Mouse (Mus musculus) cerebellum, postnatal 25 days (tissue): ENCODE data around the gene Pfkfb3.
A peak's percentile ranks its signal among the peaks of the same experiment; 100 is the strongest.

ENCODE experiments used
- DNase-seq, 2 experiments: peaks; one replicate each; pipeline ENCODE4 v3.0.0; 2021; ENCODE audit warnings: mixed read lengths in 2 of 2

The Pfkfb3 gene

DNA sequence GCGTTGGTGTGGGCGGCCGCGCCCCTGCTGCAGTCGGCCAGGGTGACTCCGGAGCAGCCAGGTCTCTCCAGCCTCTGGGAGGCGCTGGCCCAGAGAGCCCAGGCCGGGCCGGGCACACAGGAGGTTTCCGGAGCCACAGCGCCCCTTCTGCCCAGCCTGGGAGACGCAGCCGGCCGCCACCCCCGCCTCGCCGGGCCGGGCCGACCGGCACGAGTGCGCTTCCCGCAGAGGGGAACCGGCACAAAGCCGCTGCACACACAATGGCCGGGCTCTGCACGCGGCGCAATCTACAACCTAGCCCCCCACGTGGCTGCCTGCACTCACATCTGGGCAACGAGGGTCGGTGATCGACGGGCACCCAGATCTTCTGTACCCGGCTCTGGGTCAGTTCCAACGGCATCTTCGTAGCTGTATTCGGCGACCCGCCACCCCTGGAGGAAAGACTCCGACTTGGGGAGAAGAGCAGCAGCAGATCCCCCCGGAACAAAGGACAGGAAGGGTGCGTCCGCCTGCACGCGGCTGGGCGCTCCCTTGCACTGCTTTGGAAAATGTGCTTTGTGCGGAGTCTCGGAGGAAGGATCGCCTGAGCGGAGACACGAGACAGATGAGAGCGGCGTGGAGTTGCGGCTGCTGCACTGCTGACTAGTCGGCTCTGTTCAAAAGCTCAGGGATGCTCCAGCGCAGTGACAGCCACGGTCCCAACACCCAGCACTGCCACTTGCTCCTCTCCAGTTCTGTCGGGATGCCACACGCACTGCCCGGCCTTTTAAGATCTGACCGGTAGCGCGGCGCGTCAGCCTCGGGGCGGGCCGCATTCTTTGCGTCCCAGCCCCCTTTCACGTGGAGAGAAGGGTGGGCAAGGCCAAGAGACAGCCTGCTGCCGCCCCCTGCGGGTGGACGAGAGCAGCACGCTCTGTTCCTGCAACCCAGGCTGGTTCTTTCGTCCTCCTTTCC, 52.3 kb downstream of the Pfkfb3 start:
- peak; percentile 91 to 95 for DNase-seq

DNA sequence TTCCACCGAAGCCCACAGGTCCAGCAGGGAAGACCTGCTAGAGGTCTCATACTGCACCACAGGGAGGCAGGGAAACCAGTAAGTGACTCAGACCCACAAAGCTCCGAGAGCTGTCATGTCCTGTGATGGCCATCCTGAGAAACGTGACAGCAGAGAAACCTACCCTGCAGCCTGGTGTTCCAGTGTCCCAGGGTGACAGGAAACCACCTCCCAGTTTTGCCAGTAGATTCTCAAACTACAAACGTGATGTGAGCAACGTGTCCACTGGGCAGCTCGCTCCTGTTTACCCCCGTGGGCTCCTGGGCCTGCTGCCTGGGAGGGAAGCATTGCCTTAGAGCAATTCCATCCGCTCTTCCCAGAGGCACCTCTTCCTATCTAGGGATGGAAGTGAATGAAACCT, 53.2 kb downstream of the Pfkfb3 start:
- no peak for DNase-seq

DNA sequence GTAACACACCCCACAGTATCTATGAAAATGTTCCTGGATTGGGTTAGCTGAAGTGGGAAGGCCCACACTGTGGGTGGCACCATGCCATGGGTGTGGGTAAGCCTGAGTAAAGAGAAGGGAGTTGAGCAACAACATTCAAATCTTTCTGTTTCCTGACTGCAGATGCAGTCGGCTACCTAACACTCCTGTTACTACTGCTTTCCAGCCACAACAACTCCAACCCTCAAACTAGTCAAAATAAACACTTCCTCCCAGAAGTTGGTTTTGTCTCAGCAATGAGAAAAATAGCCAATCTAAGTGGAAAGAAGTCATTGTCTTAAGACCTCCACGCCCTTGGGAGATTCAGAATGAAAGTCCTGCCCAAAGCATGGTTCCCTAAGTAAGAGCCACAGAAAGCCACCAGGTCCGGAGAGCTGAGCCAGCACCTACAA, 57.3 kb downstream of the Pfkfb3 start:
- no peak for DNase-seq

DNA sequence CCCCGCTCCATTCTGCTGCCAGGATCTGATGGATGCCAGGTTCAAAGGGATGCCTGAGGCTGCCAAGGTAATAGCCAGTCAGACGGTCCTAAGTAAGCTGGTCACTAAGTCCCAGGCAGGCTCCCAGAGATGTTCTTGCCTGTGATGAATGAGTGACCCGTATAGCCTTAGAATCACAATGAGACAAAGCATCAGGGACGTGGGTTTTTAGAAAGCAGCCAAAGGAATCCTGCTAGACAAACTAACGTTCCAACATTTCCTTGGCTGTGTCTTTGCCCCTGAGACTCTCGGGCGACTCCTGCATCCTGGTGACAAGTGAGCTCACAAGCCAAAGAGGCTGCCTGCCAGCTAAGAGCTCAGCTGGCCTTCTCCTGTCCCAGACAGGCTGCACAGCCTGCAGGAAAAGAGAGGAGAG, 59.0 kb downstream of the Pfkfb3 start:
- DNase-seq, result peak; percentile 52 to 69

DNA sequence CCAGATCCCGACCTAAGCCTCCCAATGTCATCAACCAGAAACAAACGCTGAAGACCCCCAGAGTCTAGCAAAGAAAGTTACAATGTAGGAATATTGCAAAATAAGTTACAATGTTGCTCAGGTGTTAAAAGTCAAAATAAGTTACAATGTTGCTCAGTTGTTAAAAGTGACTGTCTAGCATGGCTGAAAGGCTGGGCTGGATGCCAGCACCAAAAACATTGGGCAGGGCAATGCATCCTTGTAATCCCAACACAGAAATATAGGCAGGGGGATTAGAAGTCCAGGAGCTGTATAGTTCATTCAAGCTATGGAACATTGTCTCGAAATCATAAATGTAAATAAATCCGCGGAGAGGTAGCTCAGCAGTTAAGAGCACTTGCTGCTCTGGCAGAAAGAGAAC, 61.0 kb downstream of the Pfkfb3 start:
- DNase-seq, result no peak

DNA sequence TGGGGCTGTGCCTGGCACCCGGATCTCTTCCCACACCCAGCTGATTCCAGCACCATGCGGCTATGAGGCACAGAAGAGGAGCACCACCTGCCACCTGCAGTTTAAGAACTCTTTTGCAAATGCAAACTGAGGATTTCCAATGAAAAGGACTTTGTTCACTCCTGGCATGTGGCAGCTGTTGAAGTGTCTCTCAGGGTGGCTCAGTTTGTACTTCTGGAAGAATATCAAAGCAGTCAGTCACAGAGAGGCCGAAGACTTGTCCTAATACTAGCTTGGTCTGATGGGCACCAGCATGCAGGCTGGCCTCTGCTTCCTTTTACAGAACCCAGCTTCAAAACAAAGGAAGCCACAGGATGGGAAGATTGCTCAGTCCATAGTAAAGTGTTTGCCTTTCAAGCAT, 62.4 kb downstream of the Pfkfb3 start:
- no peak for DNase-seq

DNA sequence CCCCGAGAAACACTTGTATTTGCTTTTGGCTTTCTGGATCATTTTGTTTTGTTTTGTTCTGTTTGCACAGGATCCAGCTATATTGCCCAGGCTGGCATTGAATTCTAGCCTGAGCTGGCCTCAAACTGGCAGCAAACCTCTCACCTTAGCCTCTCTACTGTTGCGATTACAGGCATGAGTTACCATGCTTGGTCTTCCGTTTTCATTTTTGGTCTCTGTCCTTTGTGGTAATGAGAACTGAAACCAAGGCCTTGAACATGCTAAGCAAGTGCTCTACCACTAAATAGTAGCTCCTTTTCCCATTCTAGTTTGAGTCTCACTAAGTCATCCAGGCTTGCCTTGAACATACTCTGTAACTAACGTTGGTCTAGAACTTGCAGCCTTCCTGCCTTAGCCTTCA, 63.3 kb downstream of the Pfkfb3 start:
- DNase-seq, result no peak

DNA sequence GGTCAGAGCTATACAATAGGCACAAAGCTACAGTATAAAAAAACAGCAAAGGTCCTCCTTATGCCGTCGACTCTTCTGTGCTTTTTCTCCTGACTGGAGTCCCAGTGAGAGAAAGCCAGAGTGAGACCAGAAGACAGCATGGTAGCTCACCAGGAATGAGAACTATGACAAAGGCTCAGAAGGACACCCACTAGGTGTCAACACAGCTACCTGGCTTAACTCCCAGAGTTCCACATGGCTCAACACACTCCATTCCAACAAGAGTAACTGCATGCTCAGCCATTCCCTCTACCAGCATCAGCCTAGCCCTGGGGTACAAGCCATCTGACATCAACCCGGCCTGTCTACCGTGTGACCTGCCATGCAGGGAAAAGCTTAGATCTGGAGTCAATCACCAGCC, 70.7 kb downstream of the Pfkfb3 start:
- DNase-seq, result peak; percentile 60 to 72

DNA sequence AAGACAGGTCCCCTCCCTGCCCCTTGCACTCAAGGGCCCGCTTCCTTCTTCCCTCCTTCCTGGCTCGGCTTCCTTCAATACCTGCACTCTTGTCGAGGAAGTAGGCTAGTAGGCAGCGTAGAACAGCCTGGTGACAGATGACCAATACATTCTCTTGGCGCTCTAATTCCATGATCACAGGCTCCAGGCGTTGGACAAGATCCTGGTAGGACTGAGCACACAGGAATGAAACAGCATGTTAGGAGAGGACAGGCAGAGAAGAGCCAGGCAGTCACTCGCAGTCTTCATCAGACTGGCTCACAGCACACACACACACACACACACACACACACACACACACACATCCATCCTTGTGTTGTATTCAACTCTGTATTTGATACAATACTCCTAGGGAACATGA, 71.5 kb downstream of the Pfkfb3 start:
- peak; percentile 38 to 42 for DNase-seq

DNA sequence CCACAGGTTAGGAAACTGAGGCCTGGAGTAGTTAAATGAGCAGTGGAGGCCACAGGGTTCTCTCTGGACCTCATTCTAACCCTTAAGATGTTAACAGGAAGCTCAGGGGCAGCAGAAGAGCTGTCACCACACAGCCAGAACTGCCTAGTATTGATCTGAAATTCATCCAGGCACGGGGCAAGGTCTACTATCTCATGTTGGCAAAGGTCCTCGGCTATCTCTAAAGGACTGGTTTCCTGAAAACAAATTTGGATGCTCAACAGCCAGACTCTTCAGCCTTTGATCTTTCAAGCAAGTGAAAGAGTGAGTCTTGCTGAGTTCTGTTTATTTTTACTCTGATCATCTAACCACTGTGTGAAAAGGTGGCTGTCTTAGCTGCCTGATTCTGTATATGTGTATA, 74.9 kb downstream of the Pfkfb3 start:
- no peak for DNase-seq

DNA sequence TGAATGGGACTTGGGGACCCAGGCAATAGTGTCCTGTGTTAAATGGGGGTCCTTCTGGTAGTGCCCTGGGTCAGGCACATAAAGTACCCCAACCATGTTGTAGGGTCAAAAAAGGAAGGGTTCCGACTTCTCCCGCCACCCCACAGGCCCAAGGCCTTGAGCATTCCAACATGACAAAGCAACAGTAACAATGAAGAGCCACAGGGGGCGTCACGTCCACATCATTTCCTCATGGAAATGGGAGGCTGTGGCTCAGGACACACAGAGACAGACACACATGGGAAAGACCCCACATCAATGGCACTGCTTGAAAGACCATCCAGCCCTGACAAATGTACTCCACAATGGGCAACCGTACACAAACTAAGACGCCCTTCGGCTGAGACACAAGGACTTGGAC, 78.6 kb downstream of the Pfkfb3 start:
- no peak for DNase-seq

DNA sequence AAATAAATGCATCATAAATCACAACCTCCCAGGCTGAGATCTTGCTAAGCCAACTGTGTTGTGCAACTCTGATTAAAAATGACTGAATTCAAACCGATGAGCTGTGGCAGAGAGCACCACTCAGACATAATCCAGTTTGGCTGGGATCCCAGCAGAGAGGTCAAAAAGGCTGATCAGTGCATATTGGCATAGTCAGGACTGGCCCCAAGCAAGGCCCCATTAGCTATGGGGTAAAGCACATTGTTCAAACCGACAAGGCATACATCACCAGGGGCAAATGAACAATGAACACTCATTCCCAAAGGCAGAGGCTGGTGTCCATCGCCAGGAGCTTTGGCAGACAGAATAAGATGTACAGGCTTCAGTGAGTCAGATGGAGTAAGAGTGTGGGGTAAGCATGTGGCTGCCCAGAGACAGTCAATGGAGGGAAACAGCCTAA, 89.2 kb downstream of the Pfkfb3 start:
- DNase-seq, result no peak

DNA sequence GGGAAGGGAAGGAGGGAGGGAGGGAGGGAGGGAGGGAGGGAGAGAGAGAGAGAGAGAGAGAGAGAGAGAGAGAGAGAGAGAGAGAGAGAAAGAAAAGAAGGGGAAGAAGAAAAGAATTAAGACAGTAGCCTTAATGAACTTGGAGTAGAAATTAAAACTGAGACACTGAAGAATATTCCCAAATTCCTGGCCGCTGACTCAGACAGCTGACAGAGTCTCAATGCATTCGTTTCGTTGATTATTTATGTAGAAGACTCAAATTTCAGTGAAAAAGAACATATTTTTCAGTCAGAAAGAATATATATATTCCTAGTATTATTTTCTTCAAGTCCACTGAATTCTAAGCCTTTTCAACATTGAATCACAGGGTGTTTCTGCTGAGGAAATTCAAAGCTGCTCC, 92.9 kb downstream of the Pfkfb3 start:
- no peak for DNase-seq

DNA sequence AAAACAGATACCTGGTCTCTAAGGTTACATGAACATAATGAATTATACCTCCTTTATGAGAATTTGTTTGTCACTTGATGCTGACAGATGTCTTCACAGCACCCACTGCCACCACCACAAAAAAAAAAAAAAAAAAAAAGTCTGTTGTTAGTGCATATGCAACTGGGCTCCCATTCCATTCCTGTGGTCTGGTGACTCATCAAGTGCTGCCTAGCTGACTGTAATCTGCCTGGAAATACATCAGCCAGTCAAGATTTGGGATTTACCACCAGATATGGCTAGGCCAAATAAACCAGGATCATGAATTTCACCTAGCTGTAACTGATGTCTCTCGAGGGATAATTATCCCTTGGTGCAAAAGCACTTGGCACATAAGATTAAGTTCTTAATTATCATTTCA, 95.4 kb downstream of the Pfkfb3 start:
- no peak for DNase-seq

DNA sequence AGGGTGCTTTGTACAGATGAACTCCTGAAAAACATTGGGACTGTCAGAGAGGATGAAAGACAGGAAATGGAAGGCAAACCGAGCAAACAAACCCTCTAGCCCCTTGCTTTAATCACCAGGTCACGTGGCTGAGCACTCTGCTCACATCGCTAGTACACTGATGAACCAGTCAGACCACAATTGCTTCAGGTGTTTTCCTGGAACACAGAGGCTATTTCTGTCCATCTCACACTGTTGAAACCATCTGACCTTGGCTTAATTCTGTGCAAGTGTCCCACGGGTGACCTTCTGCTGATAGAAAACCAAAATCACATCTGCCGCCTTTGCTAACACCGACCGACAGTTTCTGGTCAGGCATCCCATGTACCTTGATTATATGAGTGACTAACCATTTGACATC, 96.0 kb downstream of the Pfkfb3 start:
- no peak for DNase-seq

DNA sequence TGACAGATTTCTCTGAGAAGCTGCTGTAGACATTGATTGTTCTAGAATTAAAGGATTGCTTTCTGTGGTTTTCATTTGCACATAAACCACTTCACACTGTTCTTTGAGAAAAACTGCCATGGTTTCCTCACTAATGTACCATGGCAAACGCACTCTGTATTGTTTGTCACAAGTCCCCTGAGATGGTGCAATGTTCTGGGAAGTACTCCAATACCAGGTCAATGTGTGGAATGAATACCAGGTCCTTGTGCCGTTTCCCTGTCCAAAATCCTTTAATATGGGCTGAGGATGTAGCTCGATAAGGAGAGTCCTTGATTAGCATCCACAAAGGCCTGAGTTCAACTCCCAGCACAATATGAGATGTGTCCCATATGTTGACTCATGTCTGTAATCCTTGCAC, 105.2 kb downstream of the Pfkfb3 start:
- no peak for DNase-seq

DNA sequence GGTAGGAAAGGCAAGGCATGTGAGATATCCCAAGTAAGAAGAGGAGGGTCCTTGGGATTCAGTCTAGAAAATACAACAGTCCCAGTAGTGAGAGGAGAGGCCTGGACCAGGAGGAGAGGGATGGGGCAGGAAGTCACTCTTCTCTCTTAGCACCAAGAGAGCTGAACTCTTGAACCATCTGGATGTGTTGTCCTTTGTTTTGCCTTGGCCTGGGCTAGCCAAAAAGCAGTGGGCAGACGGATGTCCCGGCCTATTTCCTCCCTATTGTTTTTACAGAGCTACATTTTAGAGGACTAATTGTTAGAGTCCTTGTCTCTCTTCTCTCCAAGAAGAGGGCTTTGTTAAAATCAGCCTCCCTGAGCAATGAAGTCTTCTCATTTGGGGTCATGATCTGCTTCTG, 106.0 kb downstream of the Pfkfb3 start:
- no peak for DNase-seq

DNA sequence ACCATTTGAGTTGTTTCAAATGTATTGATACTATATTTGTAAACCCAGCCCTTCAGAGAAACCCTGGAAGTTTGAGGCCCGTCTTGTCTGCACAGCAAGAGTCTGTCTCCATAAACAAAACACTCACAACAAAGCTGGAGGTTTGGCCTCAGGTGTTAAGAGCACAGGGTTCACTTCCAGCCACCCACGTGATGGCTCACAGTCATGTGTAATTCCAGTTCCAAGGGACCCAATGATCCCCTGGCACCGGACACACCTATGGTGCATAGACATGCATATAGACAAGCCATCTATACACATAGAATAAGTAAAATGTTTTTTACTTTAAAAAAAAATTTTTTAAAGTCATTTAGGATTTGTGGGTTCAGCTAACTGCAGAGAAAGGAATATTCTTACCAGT, 108.2 kb downstream of the Pfkfb3 start:
- no peak for DNase-seq

DNA sequence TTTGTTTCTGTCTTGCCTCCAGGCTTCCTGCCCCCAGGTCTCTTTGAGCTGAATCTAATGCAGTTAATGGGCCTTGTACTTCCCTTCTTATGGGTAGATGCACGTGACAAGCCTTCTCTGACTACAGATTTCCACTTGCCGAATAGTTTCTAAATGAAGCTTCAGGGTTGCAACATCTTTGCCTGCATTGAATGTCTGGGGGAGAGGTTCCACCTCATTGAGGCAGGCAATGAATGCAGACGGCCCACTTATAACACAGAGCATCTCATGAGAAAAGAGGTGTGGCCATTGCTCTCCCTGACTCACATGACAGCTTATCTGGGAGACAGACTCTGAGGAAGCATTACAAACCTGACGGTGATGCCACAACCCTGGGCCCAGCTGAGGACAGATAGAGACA, 112.0 kb downstream of the Pfkfb3 start:
- DNase-seq, result no peak

DNA sequence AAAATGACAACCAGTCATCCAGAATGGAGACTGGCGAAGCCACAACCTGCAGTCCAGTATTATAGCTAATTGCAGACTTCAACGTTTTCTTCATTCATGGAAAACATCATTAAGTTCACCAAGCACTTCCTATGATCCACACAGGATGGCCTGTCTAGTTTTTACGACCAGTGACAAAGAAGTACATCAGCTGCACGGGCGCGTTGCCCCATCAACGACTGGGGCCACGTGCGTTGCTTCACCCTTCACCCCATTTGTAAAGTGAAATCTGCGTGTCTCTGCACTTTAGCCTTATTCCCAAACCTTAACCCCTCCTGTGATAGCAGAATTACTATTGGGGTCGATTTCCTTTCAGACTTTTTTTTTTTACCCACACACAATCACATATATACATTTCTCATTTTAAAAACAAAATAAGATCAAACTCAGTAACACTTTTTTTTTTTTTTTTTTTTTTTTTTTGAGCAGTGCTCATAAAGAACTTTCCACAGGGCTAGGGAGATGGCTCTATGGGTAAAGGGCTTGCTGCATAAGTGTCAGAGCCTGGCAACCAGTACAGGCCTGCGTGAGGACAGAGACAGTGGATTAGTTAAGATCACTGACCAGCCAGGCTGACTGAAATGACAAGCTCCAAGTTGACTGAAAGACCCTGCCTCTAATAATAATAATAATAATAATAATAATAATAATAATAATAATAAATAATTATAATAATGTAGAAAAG, 115.5 kb downstream of the Pfkfb3 start:
- no peak for DNase-seq

DNA sequence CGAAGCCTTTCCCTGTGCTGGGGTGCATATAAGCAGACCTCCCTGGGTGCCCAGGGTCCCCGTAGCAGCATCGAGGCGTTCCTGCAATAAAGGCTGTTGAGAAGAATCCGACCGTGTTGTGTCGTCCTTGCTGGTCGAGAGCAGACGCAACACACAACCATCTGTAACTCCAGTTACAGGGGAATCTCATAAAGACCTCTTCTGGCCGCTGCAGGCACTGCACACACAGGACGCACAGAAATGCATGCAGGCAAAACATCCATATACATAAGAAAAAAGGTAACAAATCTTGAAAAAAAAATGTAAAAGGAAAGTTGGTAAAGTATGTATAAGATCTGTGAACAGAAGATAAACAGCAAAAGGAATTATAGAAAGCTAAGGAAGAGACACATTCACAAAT, 117.5 kb downstream of the Pfkfb3 start:
- DNase-seq, result no peak

DNA sequence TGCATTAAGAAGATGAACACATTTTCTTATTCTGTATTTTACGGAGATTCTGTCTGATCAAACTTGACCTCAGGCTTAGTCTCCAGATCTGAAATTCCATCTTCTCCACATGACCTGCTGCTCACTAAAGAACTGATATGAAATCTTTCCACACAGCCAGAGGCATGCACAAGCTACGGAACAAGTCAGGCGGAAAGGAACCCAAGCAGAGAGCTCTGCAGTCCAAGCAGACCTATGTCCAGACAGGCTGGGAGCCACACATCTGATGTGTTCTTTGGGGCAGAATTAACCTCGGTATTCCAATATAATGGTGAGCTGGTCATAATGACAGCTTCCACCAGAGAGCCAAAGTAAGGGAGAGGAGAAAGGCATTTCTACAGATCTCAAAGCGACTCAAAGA, 120.5 kb downstream of the Pfkfb3 start:
- no peak for DNase-seq

DNA sequence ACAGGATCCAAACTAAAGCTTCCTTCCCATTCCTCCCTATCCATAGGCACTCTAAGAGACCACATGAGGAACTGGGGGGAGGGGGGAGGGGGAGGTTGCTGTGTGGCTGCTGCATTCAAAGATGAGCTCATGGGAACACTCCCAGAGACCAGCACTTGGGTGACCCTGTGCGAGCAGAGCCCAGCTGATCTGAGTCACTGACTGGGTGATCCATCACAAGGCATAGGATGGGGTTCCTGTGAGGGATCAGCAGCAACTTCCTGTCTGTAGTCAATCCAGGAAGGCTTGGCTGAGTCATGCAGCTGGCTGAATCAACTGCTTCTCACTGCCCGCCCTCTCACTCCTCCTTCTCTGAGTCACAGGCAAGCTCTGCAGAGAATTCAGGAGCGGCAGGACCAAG, 124.3 kb downstream of the Pfkfb3 start:
- DNase-seq, result no peak

DNA sequence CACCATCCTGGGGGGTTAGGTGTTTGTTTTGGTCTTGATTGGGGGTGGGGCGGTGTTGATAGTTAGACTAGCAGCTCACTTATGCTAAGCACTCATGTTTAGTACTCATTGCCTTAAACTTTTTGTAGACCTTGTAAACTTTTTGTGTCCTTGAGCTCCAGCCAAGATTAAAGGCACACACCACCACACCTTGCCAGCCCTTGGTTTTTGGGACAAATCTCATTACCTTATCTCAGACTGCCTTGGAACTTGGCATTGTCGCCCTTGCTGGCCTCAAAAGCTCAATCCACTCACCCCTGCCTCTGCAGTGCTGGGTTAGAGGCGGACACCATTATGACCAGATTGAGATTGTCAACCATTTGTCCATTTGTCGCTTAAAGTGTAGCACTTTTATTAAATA, 125.3 kb downstream of the Pfkfb3 start:
- DNase-seq, result no peak
